Mouse (Mus musculus) erythroblast, embryonic 14.5 days (primary cell): ENCODE results near the gene Chn1. TPM values are rescaled to one million over a fixed set of nuclear protein-coding genes. Genes with fewer than 3 reads are reported as not detected.
A peak's percentile ranks its signal among the peaks of the same experiment; 100 is the strongest.
"Not testable (repeated sequence)": the region's sequence is repeated elsewhere in the genome, so short reads cannot be mapped to it uniquely, and the experiment has no call there.

Source experiments
- H3K27me3 ChIP-seq: 2 replicates; pipeline ENCODE4 v1.6.1; 2012; ENCODE audit warnings: inconsistent platforms; ENCODE audit not compliant: control insufficient read depth
- H3K36me3 ChIP-seq: 2 replicates; pipeline ENCODE4 v1.6.1; 2012; ENCODE audit warnings: mild to moderate bottlenecking, inconsistent platforms; ENCODE audit not compliant: control insufficient read depth
- H3K4me1 ChIP-seq: 2 replicates; pipeline ENCODE4 v1.6.1; 2012; ENCODE audit warnings: inconsistent platforms; ENCODE audit not compliant: control insufficient read depth
- H3K4me3 ChIP-seq: replicated peaks from 2 replicates; pipeline ENCODE3; 2012; ENCODE audit warnings: moderate library complexity, mild to moderate bottlenecking, inconsistent platforms
- H3K9me3 ChIP-seq: 2 replicates; pipeline ENCODE4 v1.6.1; 2012; ENCODE audit warnings: low read length, inconsistent platforms, mixed read lengths; ENCODE audit not compliant: control insufficient read depth
- GATA1 ChIP-seq: IDR thresholded peaks from 2 replicates; pipeline ENCODE4 v1.6.1; 2012; ENCODE audit warnings: low read length, inconsistent platforms, mixed read lengths
- TAL1 ChIP-seq: IDR thresholded peaks from 3 replicates; pipeline ENCODE4 v1.6.1; 2012; ENCODE audit warnings: low read length, inconsistent platforms, mixed read lengths
- polyA plus RNA-seq: library from polyadenylated mRNA; stranded (reverse); fragments of >175 nt; gene quantifications from 2 replicates; pipeline ENCODE4 v1.2.3, GENCODE M21; 2012

The Chn1 gene
- polyA plus RNA-seq = 0.07 TPM in 1 of 2 replicates, not detected in the other

GRCm38 (mm10) chr2:73774786-73775682 lies at the start of gene Chn1:
Chn1 (minus strand) TSS chr2:73775346.
- H3K9me3 ChIP-seq = no peaks in the 10 kb centered on the region
- H3K4me3 ChIP-seq = peak within 1 kb of the TSS; percentile 68
- H3K36me3 ChIP-seq = no peaks in the 10 kb centered on the region
- TF ChIP-seq TAL1 (no peak), GATA1 (no peak)
- H3K4me1 ChIP-seq = peaks cover 4% of the 10 kb centered on the region
- peaks cover 73% of the 10 kb centered on the region for H3K27me3 ChIP-seq

GRCm38 (mm10) chr2:73818742-73819141 lies 43.6 kb upstream of the Chn1 start:
- Histone ChIP-seq H3K4me3 (no peak overlapping the region), H3K27me3 (no peaks in the 10 kb centered on the region), H3K4me1 (no peaks in the 10 kb centered on the region), H3K36me3 (peaks cover 55% of the 10 kb centered on the region), H3K9me3 (no peaks in the 10 kb centered on the region)
- TF ChIP-seq TAL1 = no peak
- TF ChIP-seq GATA1 = no peak

- no peaks in the 10 kb centered on the region for H3K4me1 ChIP-seq
- TF ChIP-seq GATA1 = no peak
- no peak for TF ChIP-seq TAL1
Measured at GRCm38 (mm10) chr2:73807609-73808008, 32.5 kb upstream of the Chn1 start.

GRCm38 (mm10) chr2:73800127-73800526 lies 25.0 kb upstream of the Chn1 start:
- not testable (repeated sequence) for H3K27me3 ChIP-seq, H3K4me1 ChIP-seq, H3K9me3 ChIP-seq, H3K36me3 ChIP-seq, H3K4me3 ChIP-seq

More at GRCm38 (mm10) chr2:73807609-73808008, 32.5 kb upstream of the Chn1 start:
- Histone ChIP-seq H3K9me3 (no peaks in the 10 kb centered on the region), H3K27me3 (no peaks in the 10 kb centered on the region), H3K4me3 (no peak overlapping the region), H3K36me3 (no peaks in the 10 kb centered on the region)

DNA sequence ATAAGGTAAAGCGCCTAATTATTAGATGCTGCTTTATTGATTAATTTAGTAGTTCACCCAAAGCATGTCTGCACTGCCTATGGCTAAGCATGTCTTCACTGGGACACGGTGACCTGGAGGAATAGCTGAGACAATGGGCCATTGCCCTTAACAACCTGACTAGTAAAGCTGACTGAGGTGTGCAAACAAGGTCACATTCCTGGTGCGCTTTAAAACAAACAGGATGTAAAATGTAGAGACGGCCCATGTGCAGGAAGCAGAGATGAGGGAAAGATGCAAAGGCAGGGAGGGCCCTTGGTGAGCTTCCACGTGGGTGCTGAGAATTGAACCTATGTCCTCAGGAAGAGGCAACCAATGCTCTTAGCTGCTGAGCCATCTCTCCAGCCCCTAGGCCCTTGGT lies 23.6 kb upstream of the Chn1 start:
- no peaks in the 10 kb centered on the region for H3K4me1 ChIP-seq
- H3K27me3 ChIP-seq = no peaks in the 10 kb centered on the region
- H3K9me3 ChIP-seq = no peaks in the 10 kb centered on the region
- TF ChIP-seq TAL1 = no peak
- TF ChIP-seq GATA1 = no peak
- H3K36me3 ChIP-seq = no peaks in the 10 kb centered on the region
- no peak overlapping the region for H3K4me3 ChIP-seq

DNA sequence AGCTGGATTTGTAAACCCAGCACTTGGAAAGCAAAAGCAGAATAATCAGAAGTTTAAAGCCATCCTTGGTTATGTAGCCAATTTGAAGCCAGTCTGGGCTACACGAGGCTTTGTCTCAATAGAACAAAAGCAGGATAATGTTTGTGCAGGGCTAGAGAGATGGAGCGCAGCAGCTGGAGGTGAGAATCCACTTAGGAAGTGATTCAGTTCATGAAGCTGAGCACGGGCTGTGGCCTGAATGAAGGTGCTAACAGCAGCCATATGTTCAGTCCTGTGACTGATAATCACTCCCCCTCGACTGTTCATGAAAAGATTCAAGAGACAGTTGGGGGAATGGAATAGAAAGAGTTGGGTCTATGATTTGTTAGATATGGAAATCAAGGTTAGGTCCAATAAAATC lies 23.0 kb upstream of the Chn1 start:
- no peak for TF ChIP-seq TAL1
- TF ChIP-seq GATA1 = no peak
- no peaks in the 10 kb centered on the region for H3K4me1 ChIP-seq
- no peaks in the 10 kb centered on the region for H3K9me3 ChIP-seq
- no peaks in the 10 kb centered on the region for H3K27me3 ChIP-seq
- no peak overlapping the region for H3K4me3 ChIP-seq
- H3K36me3 ChIP-seq = no peaks in the 10 kb centered on the region

GRCm38 (mm10) chr2:73791846-73792630 lies 16.9 kb upstream of the Chn1 start:
- H3K27me3 ChIP-seq = no peaks in the 10 kb centered on the region
- TF ChIP-seq GATA1 (no peak), TAL1 (no peak)

DNA sequence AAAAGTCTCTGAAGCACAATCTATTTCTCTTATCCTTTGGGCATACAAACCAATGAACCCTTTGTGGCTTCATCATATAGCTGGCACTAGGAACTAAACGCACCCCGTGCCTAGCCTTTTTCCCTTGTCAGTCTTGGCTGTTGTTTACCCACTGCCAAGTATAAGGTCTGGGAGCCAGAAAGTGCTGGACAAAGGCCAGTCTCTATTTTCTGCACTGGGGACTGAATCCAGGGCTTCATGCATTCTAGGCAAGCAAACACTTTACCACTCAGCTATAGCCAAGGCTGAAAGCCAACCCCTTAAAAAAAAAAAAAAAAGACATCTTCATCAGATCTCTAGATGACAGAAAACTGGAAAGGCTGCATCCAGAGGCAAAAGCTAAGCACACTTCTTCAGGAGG lies 15.2 kb upstream of the Chn1 start:
- H3K4me1 ChIP-seq = no peaks in the 10 kb centered on the region
- H3K36me3 ChIP-seq = no peaks in the 10 kb centered on the region
- no peaks in the 10 kb centered on the region for H3K9me3 ChIP-seq
- no peak for TF ChIP-seq TAL1
- no peak for TF ChIP-seq GATA1
- no peaks in the 10 kb centered on the region for H3K27me3 ChIP-seq
- no peak overlapping the region for H3K4me3 ChIP-seq

More at GRCm38 (mm10) chr2:73791846-73792630, 16.9 kb upstream of the Chn1 start:
- Histone ChIP-seq H3K4me3 (no peak overlapping the region), H3K4me1 (no peaks in the 10 kb centered on the region), H3K36me3 (no peaks in the 10 kb centered on the region), H3K9me3 (no peaks in the 10 kb centered on the region)

- Histone ChIP-seq H3K9me3 (no peaks in the 10 kb centered on the region), H3K4me3 (no peak overlapping the region), H3K36me3 (no peaks in the 10 kb centered on the region), H3K4me1 (no peaks in the 10 kb centered on the region), H3K27me3 (no peaks in the 10 kb centered on the region; the same call in 1 of the 2 replicates)
- TF ChIP-seq TAL1 (no peak), GATA1 (no peak)
Measured at GRCm38 (mm10) chr2:73788395-73788794, 13.2 kb upstream of the Chn1 start.
